Mouse (Mus musculus) bone marrow macrophage, adult 2 months (primary cell): ENCODE results near the gene 1700113H08Rik. TPM values are rescaled to one million over a fixed set of nuclear protein-coding genes. Genes with fewer than 3 reads are reported as not detected.

Experiments
- H3K27ac ChIP-seq: 2 replicates; pipeline ENCODE4 v1.5.1; 2012; ENCODE audit warnings: low read depth, low read length; ENCODE audit not compliant: insufficient read depth
- H3K4me1 ChIP-seq: 2 replicates; pipeline ENCODE4 v1.6.1; 2012; ENCODE audit warnings: low read length; ENCODE audit not compliant: control insufficient read depth, insufficient read depth
- H3K4me3 ChIP-seq: 2 replicates; pipeline ENCODE4 v1.5.1; 2012; ENCODE audit warnings: mild to moderate bottlenecking, low read length, moderate library complexity; ENCODE audit not compliant: insufficient read depth
- CTCF ChIP-seq: IDR thresholded peaks from 2 replicates; pipeline ENCODE4 v1.5.1; 2012; ENCODE audit warnings: low read depth, mild to moderate bottlenecking, low read length, moderate library complexity
- POLR2A ChIP-seq: IDR thresholded peaks from 2 replicates; pipeline ENCODE4 v1.6.1; 2012; ENCODE audit warnings: mild to moderate bottlenecking, low read depth, low read length, borderline replicate concordance
- polyA plus RNA-seq: library from polyadenylated mRNA; stranded (reverse); fragments of >200 nt; gene quantifications from 2 replicates; pipeline ENCODE4 v1.2.4, GENCODE M21; 2012; ENCODE audit not compliant: missing spikeins, insufficient read depth, insufficient read length

Gene 1700113H08Rik
- polyA plus RNA-seq, 1 experiment = not detected

DNA sequence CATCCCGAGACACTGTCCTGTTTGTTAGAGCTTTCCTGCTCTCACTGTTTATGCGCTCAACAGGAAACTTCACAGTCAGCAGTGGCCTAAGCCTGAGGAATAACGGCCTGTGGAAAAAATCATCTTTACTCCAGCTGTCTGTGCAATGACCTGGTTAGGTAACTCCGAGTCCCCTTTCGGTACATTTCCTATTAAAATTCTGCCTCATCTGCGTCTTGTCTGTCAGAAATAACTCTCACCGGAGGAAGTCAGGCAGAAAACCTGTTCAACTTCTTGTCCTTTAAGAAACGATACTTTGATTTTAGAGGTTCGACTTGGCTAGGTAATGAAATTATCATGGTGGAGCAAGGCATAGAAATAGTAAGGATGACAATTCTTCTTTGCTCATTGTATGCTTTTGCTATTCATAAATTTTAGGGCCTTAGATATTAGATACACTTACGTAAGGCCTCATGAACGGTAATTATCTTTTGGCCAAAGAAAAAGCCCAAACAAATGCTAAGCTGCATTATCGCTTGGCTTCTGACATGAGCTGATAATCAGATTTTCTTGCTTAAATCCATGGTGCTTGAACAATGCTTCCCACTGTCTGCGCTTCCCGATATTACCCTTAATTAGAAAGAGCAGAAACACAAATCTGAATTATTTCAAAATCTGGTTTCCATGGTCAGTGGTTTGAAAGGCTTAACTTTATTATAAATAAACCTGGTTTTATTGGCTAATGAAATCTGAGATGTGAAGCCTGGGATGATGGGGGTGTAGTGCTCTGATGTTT lies 96.1 kb downstream of the 1700113H08Rik start:
- TF ChIP-seq POLR2A = no peak
- TF ChIP-seq CTCF = no peak
- Histone ChIP-seq H3K27ac (no peak overlapping the region), H3K4me1 (no peaks in the 10 kb centered on the region), H3K4me3 (no peak overlapping the region)

DNA sequence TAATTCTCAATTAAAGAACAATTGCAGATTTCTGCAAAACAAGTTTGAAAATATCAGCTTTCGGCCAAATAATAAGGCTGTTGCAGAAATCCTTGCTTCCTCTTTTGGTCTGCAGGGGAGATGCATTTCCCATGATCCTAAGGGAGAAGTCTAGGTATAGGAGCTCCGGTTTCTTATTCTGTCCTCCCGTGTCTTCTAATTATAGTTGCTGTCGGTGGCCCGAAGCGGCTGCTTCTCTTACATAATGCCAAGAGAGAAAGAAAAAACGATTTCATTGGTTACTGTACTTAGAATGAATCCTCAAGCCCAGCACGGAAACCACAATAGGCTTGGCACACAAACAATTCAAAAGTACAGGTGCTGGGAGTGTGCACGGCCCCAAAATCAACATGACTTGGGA lies 101.9 kb downstream of the 1700113H08Rik start:
- TF ChIP-seq POLR2A (no peak), CTCF (no peak)
- Histone ChIP-seq H3K4me3 (no peak overlapping the region), H3K4me1 (no peaks in the 10 kb centered on the region), H3K27ac (no peak overlapping the region)

GRCm38 (mm10) chr10:87196123-87196756 lies 138.4 kb downstream of the 1700113H08Rik start:
- TF ChIP-seq CTCF (no peak), POLR2A (no peak)
- Histone ChIP-seq H3K4me1 (no peaks in the 10 kb centered on the region), H3K27ac (no peak overlapping the region), H3K4me3 (no peak overlapping the region)

DNA sequence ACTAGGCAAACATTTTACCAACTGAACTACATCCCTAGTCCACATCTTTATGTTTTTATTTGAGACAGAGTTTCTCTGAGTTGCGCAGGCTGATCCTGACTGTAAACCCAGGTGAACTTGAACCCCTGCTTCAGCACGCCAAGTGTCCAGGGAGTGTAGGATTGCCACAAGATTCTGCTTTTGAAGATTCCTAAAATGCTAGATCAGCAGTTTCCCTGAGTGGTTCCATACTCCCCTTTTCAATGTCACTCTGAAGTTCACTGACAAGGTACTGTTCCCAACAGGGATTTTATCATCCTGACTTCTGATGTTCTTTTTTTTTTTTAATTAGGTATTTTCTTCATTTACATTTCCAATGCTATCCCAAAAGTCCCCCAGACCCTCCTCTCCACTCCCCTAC lies 140.9 kb downstream of the 1700113H08Rik start:
- Histone ChIP-seq H3K27ac (no peak overlapping the region), H3K4me1 (no peaks in the 10 kb centered on the region), H3K4me3 (no peak overlapping the region)
- TF ChIP-seq CTCF (no peak), POLR2A (no peak)

GRCm38 (mm10) chr10:87209466-87209865 lies 151.6 kb downstream of the 1700113H08Rik start:
- H3K4me1 ChIP-seq = no peaks in the 10 kb centered on the region
- TF ChIP-seq CTCF (no peak), POLR2A (no peak)
- no peak overlapping the region for H3K4me3 ChIP-seq
- no peak overlapping the region for H3K27ac ChIP-seq

DNA sequence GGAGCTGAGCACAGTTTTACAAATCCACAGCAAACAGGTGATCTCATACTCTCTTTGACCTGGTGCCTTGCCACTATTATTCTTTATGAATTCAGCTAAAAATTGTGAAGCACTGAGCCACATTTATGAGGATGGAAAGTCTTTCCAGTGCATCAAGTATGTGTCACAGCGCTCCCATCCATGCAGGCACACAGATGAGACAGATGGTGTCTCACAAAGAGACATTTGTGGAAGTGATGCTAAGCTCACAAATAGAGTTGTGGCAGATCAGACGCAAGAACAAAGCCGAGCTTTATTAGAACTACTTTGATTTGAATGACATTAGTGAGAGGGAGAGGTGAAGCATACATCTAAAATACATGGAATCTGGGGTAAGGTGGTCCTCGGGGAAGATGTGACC lies 153.2 kb downstream of the 1700113H08Rik start:
- H3K4me3 ChIP-seq = no peak overlapping the region
- H3K27ac ChIP-seq = no peak overlapping the region
- H3K4me1 ChIP-seq = no peaks in the 10 kb centered on the region
- TF ChIP-seq POLR2A (no peak), CTCF (no peak)

GRCm38 (mm10) chr10:87212854-87213253 lies 155.0 kb downstream of the 1700113H08Rik start:
- H3K4me1 ChIP-seq = no peaks in the 10 kb centered on the region
- no peak overlapping the region for H3K4me3 ChIP-seq
- no peak overlapping the region for H3K27ac ChIP-seq
- no peak for TF ChIP-seq CTCF
- no peak for TF ChIP-seq POLR2A

DNA sequence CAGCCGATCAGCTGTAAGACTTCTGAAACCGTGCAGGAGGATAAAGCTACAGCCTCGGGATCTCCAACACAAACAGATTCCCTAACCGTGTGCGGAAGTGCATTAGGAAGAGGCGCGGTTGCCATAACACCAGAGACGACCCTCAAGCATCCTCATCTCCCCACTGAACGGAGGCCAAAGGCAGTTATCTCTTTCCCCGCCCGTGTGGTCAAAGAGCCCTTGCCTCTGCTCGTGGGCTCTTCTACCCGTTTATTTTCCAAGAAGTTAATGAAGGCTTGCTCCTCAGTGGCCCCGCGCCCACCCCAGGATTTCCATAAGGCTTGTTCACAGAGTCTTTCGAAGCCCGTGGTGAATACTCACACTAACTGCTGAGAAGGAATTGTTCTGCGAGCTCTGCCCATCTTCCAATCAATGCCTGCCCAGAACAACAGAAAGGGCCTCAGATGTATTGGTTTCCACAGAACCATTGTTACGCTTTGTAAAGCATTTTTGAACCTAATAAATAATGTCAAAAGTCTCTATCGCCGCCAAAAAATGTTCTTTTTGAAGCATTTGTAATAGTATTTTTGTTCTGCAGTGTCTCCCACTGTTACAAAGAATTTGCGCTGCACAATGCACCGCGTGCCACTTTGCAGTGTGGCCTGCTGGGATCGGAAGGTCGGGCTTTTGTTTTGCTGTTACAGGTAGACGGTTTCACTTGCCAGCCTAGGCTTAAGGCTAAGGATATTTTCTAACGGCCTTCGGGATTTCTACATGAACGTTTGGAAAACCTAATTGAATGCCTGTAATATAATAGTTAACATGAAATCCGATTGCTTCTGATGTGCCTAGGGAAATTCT lies 172.4 kb downstream of the 1700113H08Rik start:
- H3K4me3 ChIP-seq = no peak overlapping the region
- H3K27ac ChIP-seq = no peak overlapping the region
- TF ChIP-seq POLR2A = no peak
- TF ChIP-seq CTCF = no peak
- no peaks in the 10 kb centered on the region for H3K4me1 ChIP-seq

DNA sequence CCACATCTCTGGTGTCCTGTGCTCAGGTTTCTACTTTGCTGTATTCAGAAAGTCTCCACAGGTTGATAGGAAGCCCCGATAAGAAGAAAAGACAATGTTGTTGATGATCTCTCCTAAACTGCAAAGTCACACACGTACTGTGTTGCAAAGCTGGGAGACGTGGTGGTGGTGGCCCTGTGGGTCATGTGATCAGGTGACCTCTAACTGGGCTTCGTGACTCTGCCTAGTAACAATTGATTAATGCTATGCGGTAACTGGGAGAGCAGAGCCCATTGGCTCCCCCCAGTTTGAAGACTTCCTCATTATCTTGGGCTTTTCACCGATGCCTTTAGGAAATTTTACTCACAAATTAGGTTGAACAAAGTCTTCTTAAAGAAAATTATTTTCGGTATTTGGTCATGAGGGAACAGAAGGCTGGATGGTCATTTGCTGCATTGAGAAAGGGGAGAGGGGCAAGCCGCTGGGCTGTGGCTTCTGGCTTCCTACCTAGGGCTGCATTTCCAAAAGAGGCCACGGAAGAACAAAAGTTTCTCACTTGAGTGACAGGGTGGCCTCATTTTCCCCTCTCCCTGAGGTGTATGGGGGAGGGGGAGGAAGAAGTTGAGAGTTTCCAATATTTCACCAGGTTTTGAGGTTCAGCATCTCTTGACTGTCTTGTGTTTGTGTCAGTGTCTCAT lies 181.6 kb downstream of the 1700113H08Rik start:
- TF ChIP-seq CTCF (no peak), POLR2A (no peak)
- Histone ChIP-seq H3K27ac (no peak overlapping the region), H3K4me1 (no peaks in the 10 kb centered on the region), H3K4me3 (no peak overlapping the region)
